Mouse (Mus musculus) E14TG2a.4 (cell line): ENCODE data around the gene Ppp1r15b.

Experiments used
- CTCF ChIP-seq: conservative IDR thresholded peaks from 2 replicates; pipeline ENCODE4 v1.5.1; 2014; ENCODE audit warnings: low read length
- NANOG ChIP-seq: IDR thresholded peaks from 2 replicates; pipeline ENCODE4 v1.6.1; 2014; ENCODE audit warnings: borderline replicate concordance, low read length, mixed read lengths
- POU5F1 ChIP-seq: IDR thresholded peaks from 2 replicates; pipeline ENCODE4 v1.6.1; 2014; ENCODE audit warnings: low read length, borderline replicate concordance

- TF ChIP-seq CTCF (peak; percentile 53), NANOG (no peak), POU5F1 (no peak)
These were observed 14.8 kb upstream of the Ppp1r15b start for GRCm38 (mm10) chr1:133116108-133116507.
